Mouse (Mus musculus): ENCODE results near the gene Ttll5.

DNA sequence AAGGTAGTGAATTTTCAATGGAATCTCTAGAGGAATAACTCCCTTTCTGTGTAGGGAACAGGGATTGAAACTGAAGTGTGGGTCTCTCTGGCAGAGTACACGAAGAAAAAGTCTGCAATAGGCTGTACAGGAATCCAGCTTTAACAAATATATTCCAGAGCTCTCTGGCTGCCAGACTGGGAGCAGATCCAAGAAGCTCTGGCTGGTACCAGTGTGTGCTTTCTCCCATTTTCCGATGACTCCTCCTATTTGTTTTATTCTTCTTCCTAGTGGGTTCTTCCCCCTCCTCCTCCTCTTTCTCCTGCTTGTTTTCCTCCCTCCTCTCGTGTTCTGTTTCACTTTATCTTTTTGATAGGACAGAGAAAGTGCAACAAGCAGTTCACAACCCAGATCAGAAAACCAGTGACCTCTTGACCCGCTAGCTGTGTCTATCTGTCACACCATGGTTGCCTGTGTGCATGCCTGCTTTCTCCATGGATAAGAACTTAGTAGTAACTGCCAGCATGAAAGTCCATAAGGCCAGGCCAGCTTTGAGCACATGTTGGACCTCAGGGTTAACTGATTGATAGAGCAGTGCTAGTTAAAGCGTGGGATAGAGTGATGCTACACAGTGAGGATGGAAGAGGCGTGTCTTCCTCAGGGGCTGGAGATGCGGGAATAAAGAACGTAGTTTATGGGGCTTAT, 55.3 kb downstream of the Ttll5 start:
- TF ChIP-seq POLR2A (IDR thresholded peaks at IDR 0.05; ENCODE audit: low read depth, low read length) (no peak), CTCF (IDR thresholded peaks at IDR 0.05; ENCODE audit: extremely low read depth, insufficient read depth, insufficient read length, insufficient replicate concordance) (no peak)

Measured in spleen, adult 2 months (tissue).